Mouse (Mus musculus): ENCODE measurements around the gene Wdr78.

Wdr78 gene

GRCm38 (mm10) chr4:103048046-103048445 is 66.3 kb downstream of the Wdr78 start:
- DNase-seq: no peak

- DNase-seq: no peak
Measured at GRCm38 (mm10) chr4:103042997-103043396, 71.4 kb downstream of the Wdr78 start.

GRCm38 (mm10) chr4:103039838-103040191 is 74.5 kb downstream of the Wdr78 start:
- no peak for DNase-seq

GRCm38 (mm10) chr4:103039103-103039837 is 75.1 kb downstream of the Wdr78 start:
- no peak for DNase-seq

- DNase-seq: no peak
Measured at GRCm38 (mm10) chr4:103028177-103029088, 85.9 kb downstream of the Wdr78 start.

- no peak for DNase-seq
Measured at GRCm38 (mm10) chr4:103027745-103028144, 86.6 kb downstream of the Wdr78 start.

- no peak for DNase-seq
Measured at GRCm38 (mm10) chr4:103026621-103027020, 87.7 kb downstream of the Wdr78 start, which contains the start of gene Insl5. Gene Insl5 (minus strand): TSS chr4:103026842.

GRCm38 (mm10) chr4:103013490-103013889 is 100.9 kb downstream of the Wdr78 start:
- DNase-seq: no peak

GRCm38 (mm10) chr4:103011823-103012222 is 102.5 kb downstream of the Wdr78 start:
- no peak for DNase-seq

- no peak for DNase-seq
Measured at GRCm38 (mm10) chr4:103010734-103011133, 103.6 kb downstream of the Wdr78 start.

- no peak for DNase-seq
Measured at GRCm38 (mm10) chr4:103006943-103007418, 107.4 kb downstream of the Wdr78 start.

- DNase-seq: no peak
Measured at GRCm38 (mm10) chr4:103006266-103006665, 108.1 kb downstream of the Wdr78 start.

GRCm38 (mm10) chr4:103005190-103005945 is 109.0 kb downstream of the Wdr78 start:
- DNase-seq: no peak

GRCm38 (mm10) chr4:103004681-103005080 is 109.7 kb downstream of the Wdr78 start:
- DNase-seq: no peak

- no peak for DNase-seq
Measured at GRCm38 (mm10) chr4:102991685-102992084, 122.7 kb downstream of the Wdr78 start.

- no peak for DNase-seq
Measured at GRCm38 (mm10) chr4:102990595-102991340, 123.6 kb downstream of the Wdr78 start.

GRCm38 (mm10) chr4:102990016-102990415 is 124.3 kb downstream of the Wdr78 start:
- DNase-seq: no peak

GRCm38 (mm10) chr4:102989391-102989790 is 125.0 kb downstream of the Wdr78 start:
- no peak for DNase-seq

- DNase-seq: no peak
Measured at GRCm38 (mm10) chr4:102988526-102988925, 125.8 kb downstream of the Wdr78 start.
